Mouse (Mus musculus) embryo, embryonic 11.5 days (tissue): ENCODE measurements around the gene Kiss1r.

Source experiments
- DNase-seq: peaks from one replicate; pipeline ENCODE4 v3.0.0-alpha.2; 2012; ENCODE audit warnings: low read depth, low spot score

The Kiss1r gene

DNA sequence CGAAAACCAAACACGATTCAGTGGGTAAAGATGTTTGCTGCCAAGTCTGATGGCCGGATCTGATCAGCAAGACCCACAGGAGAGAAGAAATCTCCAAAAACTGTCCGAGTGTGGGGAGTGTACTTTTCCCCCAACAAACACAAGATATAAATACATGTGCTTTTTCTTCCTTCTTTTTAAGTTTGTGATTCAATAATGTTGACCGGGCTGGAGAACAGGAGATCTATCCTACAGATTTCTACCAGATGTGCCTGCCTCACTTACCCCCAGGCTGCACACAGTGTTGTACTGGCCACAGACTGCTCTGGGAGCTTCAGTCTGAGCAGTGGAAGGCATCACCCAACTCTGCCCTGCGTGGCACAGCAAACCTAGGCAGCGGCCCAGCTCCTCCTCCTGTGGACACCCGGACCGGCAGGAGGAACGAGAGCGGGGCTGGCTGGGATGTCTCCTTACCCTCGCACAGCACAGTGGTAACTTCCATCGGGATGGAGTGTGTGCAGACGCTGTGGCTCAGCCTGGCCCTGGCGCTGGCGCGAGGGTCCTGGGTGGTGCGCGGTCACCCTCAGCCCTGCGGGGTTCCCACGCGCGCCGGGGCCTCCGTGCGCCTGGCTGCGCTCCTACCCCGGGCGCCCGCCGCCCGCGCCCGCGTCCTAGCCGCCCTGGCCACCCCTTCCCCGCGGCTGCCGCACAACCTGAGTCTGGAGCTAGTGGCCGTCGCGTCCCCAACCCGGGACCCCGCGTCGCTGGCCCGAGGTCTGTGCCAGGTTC, 53.8 kb downstream of the Kiss1r start, which contains the start of gene Grin3b:
Gene Grin3b, plus strand, starts transcription at position 301 of the 768 bp plus-strand sequence.
- DNase-seq: no peak

DNA sequence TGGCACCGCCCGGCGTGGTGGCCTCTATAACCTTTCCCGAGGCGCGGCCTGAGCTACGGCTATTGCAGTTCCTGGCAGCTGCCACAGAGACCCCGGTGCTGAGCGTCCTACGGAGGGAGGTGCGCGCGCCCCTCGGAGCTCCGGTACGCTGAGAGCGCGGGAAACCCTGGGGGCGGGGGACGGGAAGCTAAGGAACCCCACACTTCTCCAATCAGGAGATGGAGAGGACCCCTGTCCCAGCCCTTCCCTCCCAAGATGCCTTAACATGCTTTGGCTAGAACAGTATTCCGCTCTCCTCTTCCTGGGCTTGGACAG, 54.4 kb downstream of the Kiss1r start:
- DNase-seq: no peak
